Mouse (Mus musculus) ES-E14 (cell line): ENCODE results near the gene Kank4.

Experiments
- CHD2 ChIP-seq: IDR thresholded peaks from 2 replicates; pipeline ENCODE4 v1.6.1; 2014; ENCODE audit warnings: mild to moderate bottlenecking, low read depth, low read length, inconsistent platforms
- HCFC1 ChIP-seq: IDR thresholded peaks from 2 replicates; pipeline ENCODE4 v1.6.1; 2012; ENCODE audit warnings: low read length, inconsistent platforms, borderline replicate concordance; ENCODE audit not compliant: insufficient read depth
- MAFK ChIP-seq: IDR thresholded peaks from 2 replicates; pipeline ENCODE4 v1.6.1; 2014; ENCODE audit warnings: mild to moderate bottlenecking, low read depth, low read length, inconsistent platforms; ENCODE audit not compliant: insufficient read depth
- ZC3H11A ChIP-seq: IDR thresholded peaks from 2 replicates; pipeline ENCODE4 v1.6.1; 2012; ENCODE audit warnings: low read depth, mild to moderate bottlenecking, inconsistent platforms, low read length, borderline replicate concordance
- ZNF384 ChIP-seq: IDR thresholded peaks from 2 replicates; pipeline ENCODE4 v1.6.1; 2012; ENCODE audit warnings: low read depth, low read length, inconsistent platforms

GRCm38 (mm10) chr4:98722454-98722853, 94.9 kb downstream of the Kank4 start:
- TF ChIP-seq CHD2 = no peak
- TF ChIP-seq MAFK = no peak
- no peak for TF ChIP-seq ZNF384
- TF ChIP-seq ZC3H11A = peak; percentile 65; the same call in 1 of the 2 replicates
- TF ChIP-seq HCFC1 = no peak
